Mouse (Mus musculus): Measurements from ENCODE around the gene Zfp281. TPM values are rescaled to one million over a fixed set of nuclear protein-coding genes. Genes with fewer than 3 reads are reported as not detected.
A peak's percentile ranks its signal among the peaks of the same experiment; 100 is the strongest.

Gene Zfp281
- total RNA-seq, 1 experiment = 65.5 TPM

DNA sequence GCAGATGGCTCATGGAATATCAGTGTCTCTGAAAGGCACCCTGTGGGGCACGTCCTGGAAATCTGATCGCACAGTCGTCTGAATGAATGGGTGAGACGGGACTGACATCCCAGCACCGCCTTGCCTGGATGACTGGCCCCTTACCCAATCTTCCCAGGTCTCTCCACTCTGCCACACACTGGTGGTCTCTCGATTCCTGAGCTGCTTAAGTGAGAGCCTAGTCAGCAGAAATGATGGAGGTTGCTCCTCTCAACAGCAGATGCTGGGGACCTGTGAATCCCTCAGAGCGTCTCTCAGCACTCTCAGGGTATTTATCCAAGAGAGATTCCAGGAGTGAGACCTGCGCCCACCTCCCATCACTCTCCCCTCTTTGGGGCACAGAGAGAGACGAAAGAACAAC lies 36.8 kb downstream of the Zfp281 start:
- Histone ChIP-seq H3K9me3 (ENCODE audit: control insufficient read depth, insufficient read depth, low read depth, low read length) (no peaks in the 10 kb centered on the region), H3K4me1 (ENCODE audit: control insufficient read depth in 2 of 2, insufficient read depth in 2 of 2, low read length in 2 of 2, poor library complexity in 1 of 2) (peaks cover 13 to 43% of the 10 kb centered on the region in 2 experiments), H3K36me3 (ENCODE audit: control insufficient read depth, insufficient read depth, low read length, poor library complexity, severe bottlenecking) (no peaks in the 10 kb centered on the region), H3K27ac (ENCODE audit: insufficient read depth, low read depth, low read length, poor library complexity, severe bottlenecking) (no peak overlapping the region), H3K4me3 (ENCODE audit: insufficient read depth in 1 of 2, low read depth in 1 of 2, low read length in 2 of 2, poor library complexity in 1 of 2, severe bottlenecking in 1 of 2) (0 out of 4 replicates have a peak overlapping the region, but pooled peaks of 1 of the 2 experiments have one; percentile 5), H3K9ac (ENCODE audit: insufficient read depth, low read depth, low read length, poor library complexity, severe bottlenecking) (no peak overlapping the region)
- in situ Hi-C loops (cut with MboI; ENCODE audit: low sequenced_read_pairs in 2 of 2, unreplicated experiment in 2 of 2) = no loop called here
- no peak for DNase-seq (ENCODE audit: low read depth, low spot score)
- peak; percentile 56 for TF ChIP-seq MAFK (IDR thresholded peaks at IDR 0.05; ENCODE audit: insufficient read depth, low read depth, low read length)
- no peak for TF ChIP-seq ZNF384 (IDR thresholded peaks at IDR 0.05; ENCODE audit: low read depth, low read length)
- TF ChIP-seq ZC3H11A (IDR thresholded peaks at IDR 0.05; ENCODE audit: borderline replicate concordance, low read depth, low read length) = no peak
- no peak for TF ChIP-seq HCFC1 (IDR thresholded peaks at IDR 0.05; ENCODE audit: borderline replicate concordance, insufficient read depth, low read length)

- H3K4me3 ChIP-seq (ENCODE audit: insufficient read depth in 1 of 2, low read depth in 1 of 2, low read length in 2 of 2, poor library complexity in 1 of 2, severe bottlenecking in 1 of 2) = 0 out of 4 replicates have a peak overlapping the region, but pooled peaks of 1 of the 2 experiments have one; percentile 5
Observed at GRCm38 (mm10) chr1:136661939-136662563, 37.4 kb downstream of the Zfp281 start.

DNA sequence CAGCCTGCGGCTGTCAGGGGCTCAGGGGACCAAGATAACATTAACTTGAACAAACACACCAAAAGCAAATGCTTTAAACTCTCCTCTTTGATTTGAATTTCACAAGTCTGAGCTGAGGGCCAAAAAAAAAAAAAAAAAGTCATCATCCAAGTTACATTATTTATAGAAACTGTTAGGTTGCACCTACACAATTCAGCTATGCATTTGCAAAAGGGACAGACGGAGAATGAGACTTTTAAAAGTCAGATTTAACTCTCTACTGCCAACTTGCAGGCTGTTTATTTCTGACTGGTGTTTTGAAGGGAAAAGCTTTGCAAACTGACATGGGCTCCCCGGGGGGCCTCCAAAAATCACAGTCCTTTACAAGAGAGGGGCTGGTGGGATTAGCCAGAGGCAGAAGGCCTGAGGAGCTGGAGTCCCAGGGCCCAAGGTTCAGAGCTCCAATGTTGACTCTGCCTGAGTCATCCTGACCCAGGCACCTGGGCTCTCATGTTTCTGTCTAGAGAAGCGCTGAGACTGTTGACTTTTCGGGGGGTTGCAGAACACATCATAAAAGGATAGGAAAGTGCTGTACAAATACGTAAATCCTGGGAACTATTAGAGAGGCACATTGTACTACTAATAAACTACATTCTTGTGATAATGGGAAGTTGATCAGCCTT lies 40.4 kb downstream of the Zfp281 start:
- Histone ChIP-seq H3K4me3 (ENCODE audit: insufficient read depth in 1 of 2, low read depth in 1 of 2, low read length in 2 of 2, poor library complexity in 1 of 2, severe bottlenecking in 1 of 2) (no peak overlapping the region), H3K36me3 (ENCODE audit: control insufficient read depth, insufficient read depth, low read length, poor library complexity, severe bottlenecking) (no peaks in the 10 kb centered on the region), H3K4me1 (ENCODE audit: control insufficient read depth in 2 of 2, insufficient read depth in 2 of 2, low read length in 2 of 2, poor library complexity in 1 of 2) (peaks cover 11 to 29% of the 10 kb centered on the region in 2 experiments), H3K9me3 (ENCODE audit: control insufficient read depth, insufficient read depth, low read depth, low read length) (no peaks in the 10 kb centered on the region), H3K27ac (ENCODE audit: insufficient read depth, low read depth, low read length, poor library complexity, severe bottlenecking) (no peak overlapping the region), H3K9ac (ENCODE audit: insufficient read depth, low read depth, low read length, poor library complexity, severe bottlenecking) (no peak overlapping the region)
- TF ChIP-seq HCFC1 (IDR thresholded peaks at IDR 0.05; ENCODE audit: borderline replicate concordance, insufficient read depth, low read length) (no peak), ZC3H11A (IDR thresholded peaks at IDR 0.05; ENCODE audit: borderline replicate concordance, low read depth, low read length) (no peak), MAFK (IDR thresholded peaks at IDR 0.05; ENCODE audit: insufficient read depth, low read depth, low read length) (no peak), CHD2 (IDR thresholded peaks at IDR 0.05; ENCODE audit: low read depth, low read length) (no peak), ZNF384 (IDR thresholded peaks at IDR 0.05; ENCODE audit: low read depth, low read length) (no peak)
- no peak for DNase-seq (ENCODE audit: low read depth, low spot score)
- in situ Hi-C loops (cut with MboI; ENCODE audit: low sequenced_read_pairs in 2 of 2, unreplicated experiment in 2 of 2) = no loop called here

More at GRCm38 (mm10) chr1:136661939-136662563, 37.4 kb downstream of the Zfp281 start:
- in situ Hi-C loops (cut with MboI; ENCODE audit: low sequenced_read_pairs in 2 of 2, unreplicated experiment in 2 of 2) = no loop called here
- no peaks in the 10 kb centered on the region for H3K36me3 ChIP-seq (ENCODE audit: control insufficient read depth, insufficient read depth, low read length, poor library complexity, severe bottlenecking)
- no peak for TF ChIP-seq ZNF384 (IDR thresholded peaks at IDR 0.05; ENCODE audit: low read depth, low read length)
- no peak for TF ChIP-seq CHD2 (IDR thresholded peaks at IDR 0.05; ENCODE audit: low read depth, low read length)
- TF ChIP-seq MAFK (IDR thresholded peaks at IDR 0.05; ENCODE audit: insufficient read depth, low read depth, low read length) = no peak
- no peak for TF ChIP-seq HCFC1 (IDR thresholded peaks at IDR 0.05; ENCODE audit: borderline replicate concordance, insufficient read depth, low read length)
- TF ChIP-seq ZC3H11A (IDR thresholded peaks at IDR 0.05; ENCODE audit: borderline replicate concordance, low read depth, low read length) = no peak
- H3K4me1 ChIP-seq (ENCODE audit: control insufficient read depth in 2 of 2, insufficient read depth in 2 of 2, low read length in 2 of 2, poor library complexity in 1 of 2) = peaks cover 13 to 45% of the 10 kb centered on the region in 2 experiments
- DNase-seq (ENCODE audit: low read depth, low spot score) = no peak
- no peaks in the 10 kb centered on the region for H3K9me3 ChIP-seq (ENCODE audit: control insufficient read depth, insufficient read depth, low read depth, low read length)
- H3K27ac ChIP-seq (ENCODE audit: insufficient read depth, low read depth, low read length, poor library complexity, severe bottlenecking) = no peak overlapping the region
- no peak overlapping the region for H3K9ac ChIP-seq (ENCODE audit: insufficient read depth, low read depth, low read length, poor library complexity, severe bottlenecking)

DNA sequence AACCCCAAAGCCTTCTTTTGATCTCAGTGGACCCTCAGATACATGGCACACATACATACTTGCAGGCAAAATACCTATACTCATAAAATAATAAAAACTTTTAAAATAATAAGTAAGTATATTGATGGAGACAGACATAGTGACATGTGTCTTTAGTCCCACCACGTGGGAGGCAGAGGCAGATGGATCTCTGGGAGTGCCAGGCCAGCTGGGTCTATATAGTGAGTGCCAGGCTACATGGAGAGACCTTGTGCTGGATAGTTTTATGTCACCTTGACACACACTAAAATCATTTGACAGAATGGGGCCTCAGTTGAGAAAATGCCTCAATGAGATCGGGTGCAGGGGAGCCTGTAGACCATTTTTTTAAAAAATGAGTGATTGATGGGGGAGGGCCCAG lies 41.8 kb downstream of the Zfp281 start:
- TF ChIP-seq HCFC1 (IDR thresholded peaks at IDR 0.05; ENCODE audit: borderline replicate concordance, insufficient read depth, low read length) = no peak
- TF ChIP-seq MAFK (IDR thresholded peaks at IDR 0.05; ENCODE audit: insufficient read depth, low read depth, low read length) = no peak
- no peak overlapping the region for H3K9ac ChIP-seq (ENCODE audit: insufficient read depth, low read depth, low read length, poor library complexity, severe bottlenecking)
- in situ Hi-C loops (cut with MboI; ENCODE audit: low sequenced_read_pairs in 2 of 2, unreplicated experiment in 2 of 2) = no loop called here
- H3K9me3 ChIP-seq (ENCODE audit: control insufficient read depth, insufficient read depth, low read depth, low read length) = no peaks in the 10 kb centered on the region
- H3K4me3 ChIP-seq (ENCODE audit: insufficient read depth in 1 of 2, low read depth in 1 of 2, low read length in 2 of 2, poor library complexity in 1 of 2, severe bottlenecking in 1 of 2) = no peak overlapping the region
- no peak overlapping the region for H3K27ac ChIP-seq (ENCODE audit: insufficient read depth, low read depth, low read length, poor library complexity, severe bottlenecking)
- no peaks in the 10 kb centered on the region for H3K36me3 ChIP-seq (ENCODE audit: control insufficient read depth, insufficient read depth, low read length, poor library complexity, severe bottlenecking)
- peaks cover 9 to 26% of the 10 kb centered on the region in 2 experiments; a peak in 3 of 4 replicates for H3K4me1 ChIP-seq (ENCODE audit: control insufficient read depth in 2 of 2, insufficient read depth in 2 of 2, low read length in 2 of 2, poor library complexity in 1 of 2)
- no peak for DNase-seq (ENCODE audit: low read depth, low spot score)

Measured in ES-E14 (cell line).